Mouse (Mus musculus) embryo, embryonic 11 days (tissue): Measurements from ENCODE around the gene Nr3c2.

Experiments used
- DNase-seq: peaks from one replicate; pipeline ENCODE4 v3.0.0-alpha.2; 2015

Gene Nr3c2

GRCm38 (mm10) chr8:77261215-77261614 is 362.0 kb downstream of the Nr3c2 start:
- DNase-seq: no peak

GRCm38 (mm10) chr8:77262216-77263009 is 363.2 kb downstream of the Nr3c2 start:
- DNase-seq: no peak

DNA sequence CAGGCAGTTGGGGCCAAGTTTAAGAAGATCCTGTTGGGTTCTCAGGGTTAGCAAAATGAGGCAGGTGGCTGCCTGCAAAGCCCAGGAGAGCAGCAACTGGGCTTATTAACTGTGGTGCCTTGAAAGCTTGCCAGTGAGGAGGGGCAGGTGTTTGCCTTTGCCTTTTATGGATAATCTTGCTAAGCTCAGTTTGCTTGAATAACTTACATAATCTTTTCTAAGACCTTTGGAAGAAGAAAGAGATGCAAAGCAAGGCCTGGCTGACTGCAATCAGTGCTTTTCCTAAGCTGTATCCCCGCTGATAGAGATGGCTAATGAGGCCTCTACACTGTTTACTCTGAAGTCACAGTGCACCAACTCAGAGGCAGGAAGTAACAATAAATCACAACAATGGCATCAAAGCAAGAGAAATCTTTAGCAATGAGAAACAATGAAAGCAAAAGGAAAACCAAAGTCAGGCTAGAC is 368.7 kb downstream of the Nr3c2 start:
- DNase-seq: no peak

DNA sequence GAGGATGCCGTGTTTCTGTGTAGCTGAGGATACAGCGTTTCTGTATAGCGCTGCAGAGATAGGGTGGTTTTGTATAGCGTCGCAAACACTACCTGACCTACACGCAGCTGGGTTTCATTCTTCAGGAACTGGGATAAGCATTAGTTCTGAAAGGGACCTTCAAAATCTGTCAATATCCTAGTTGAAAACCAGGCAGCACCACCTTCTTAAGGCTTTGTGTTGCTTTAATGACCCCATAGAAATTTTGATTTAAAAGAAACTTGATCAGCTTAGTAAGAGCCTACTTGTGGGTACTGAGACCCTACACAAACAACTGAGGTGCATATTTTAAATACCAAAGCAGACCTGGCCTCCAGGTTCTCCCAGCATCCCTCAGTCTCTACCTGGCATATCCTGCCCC is 372.9 kb downstream of the Nr3c2 start:
- no peak for DNase-seq

DNA sequence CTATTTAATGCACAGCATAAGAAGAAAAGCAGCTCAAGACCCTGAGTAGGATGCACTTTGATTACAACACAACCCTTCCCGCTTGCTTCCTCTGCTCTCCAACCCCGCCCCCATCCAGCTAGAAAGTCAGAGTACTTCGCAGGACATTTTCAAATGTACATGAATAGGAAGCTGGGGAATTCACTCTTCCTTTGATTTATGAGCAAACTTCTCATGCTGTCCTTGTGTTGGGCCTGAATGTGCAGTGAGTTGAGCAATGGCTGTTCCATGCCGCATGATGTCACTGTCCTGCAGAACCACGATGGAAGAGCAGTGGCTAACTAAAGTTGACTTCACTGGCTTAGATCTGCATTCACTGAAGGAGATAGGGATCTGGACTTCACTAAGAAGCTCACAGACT is 376.3 kb downstream of the Nr3c2 start:
- DNase-seq: no peak

- DNase-seq: no peak
Observed at GRCm38 (mm10) chr8:77276827-77277226, 377.6 kb downstream of the Nr3c2 start.

DNA sequence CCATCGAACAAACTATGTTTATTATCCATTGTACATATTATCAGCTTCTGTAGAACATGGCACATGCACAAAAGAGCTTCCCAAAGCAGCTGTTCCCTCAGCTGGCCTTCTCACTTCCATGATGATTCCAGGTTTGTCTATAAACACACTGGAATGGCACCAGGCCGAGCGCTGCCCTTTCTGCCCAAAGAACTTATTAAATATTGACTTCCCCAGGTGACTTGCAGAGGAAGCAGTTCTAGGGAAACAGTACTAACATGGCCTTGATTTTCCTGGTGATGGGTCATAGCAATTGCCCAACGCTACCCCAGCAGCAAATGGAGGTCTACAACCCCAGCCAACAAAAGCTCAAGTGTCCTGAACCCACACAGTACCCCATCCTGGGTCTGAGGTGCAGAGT is 379.0 kb downstream of the Nr3c2 start:
- DNase-seq: no peak

- DNase-seq: no peak
Observed at GRCm38 (mm10) chr8:77279977-77280376, 380.7 kb downstream of the Nr3c2 start.

GRCm38 (mm10) chr8:77282605-77283236 is 383.5 kb downstream of the Nr3c2 start:
- no peak for DNase-seq

GRCm38 (mm10) chr8:77284473-77284872 is 385.2 kb downstream of the Nr3c2 start:
- no peak for DNase-seq

DNA sequence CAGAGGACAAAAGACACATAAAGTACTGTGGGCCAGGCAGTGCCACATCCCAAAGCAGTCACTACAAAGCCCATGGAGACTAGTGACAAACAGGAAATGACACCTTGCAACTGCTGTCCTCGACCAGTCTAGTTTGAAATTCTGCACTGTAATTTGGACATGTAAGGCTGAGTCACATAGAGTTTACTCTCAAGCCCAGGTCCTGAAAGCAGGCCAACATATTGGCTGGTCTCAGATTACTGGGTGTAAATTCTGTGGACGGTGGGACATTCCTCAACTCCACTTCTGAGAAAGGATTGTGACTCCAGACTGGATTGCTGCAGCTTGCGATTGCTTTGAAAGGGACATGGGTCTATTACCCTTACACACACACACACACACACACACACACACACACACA is 388.8 kb downstream of the Nr3c2 start:
- no peak for DNase-seq

DNA sequence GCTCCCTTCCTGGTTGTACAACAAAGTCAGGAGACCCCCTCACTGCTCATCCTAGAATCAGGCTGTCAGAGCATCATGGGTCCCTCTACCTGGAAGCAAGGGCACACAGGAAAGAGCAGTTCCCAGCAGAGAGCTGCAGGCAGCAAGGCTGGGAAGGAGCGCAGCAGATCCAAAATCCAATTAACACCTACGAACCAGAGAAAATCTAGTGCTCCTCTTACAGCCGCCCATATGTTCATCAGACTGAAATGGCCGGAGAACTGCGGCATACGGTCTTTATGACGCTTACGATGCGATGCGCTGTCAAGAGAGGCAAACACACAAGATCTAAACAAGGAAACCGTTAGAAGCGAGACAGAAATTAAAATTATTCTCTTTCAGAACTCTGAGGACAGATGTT is 389.2 kb downstream of the Nr3c2 start:
- DNase-seq: no peak

DNA sequence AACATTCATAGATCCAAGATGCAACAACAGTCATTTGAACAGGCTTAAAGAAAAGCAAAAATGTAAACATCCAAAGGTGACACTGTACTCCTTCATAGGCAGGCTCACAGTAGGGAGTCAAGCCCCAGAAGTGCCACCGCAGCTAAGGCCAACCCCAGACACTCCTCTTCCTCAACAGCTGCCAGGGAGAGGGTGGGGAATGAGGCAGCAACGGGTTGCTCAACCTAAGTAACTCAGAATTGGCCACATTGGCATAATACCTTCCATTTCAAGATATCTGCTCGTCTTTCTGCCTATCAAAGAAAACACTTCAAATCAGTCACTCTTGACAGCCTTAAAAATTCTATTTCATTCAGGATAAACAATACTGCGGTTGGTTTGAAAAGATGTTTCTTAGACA is 392.9 kb downstream of the Nr3c2 start:
- DNase-seq: no peak

DNA sequence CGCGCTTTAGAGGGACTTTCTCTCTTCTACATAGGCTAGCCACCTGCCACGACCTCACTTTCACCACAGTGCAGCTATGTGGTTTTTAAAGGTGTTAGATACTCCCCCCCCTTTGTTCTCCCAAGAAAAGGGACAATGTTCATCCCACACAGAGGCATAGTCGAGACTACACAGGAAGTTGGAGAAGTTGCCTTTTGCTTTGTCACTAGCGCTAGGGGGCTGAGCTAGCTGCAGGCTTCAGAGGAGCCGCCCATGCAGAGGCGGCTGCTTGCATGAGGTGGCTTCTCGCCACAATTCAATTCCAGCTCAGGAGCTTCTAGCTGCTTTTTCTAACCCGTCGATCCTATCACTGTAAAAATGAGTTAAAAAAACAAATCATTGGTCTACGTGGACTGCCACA is 393.4 kb downstream of the Nr3c2 start:
- DNase-seq: no peak

GRCm38 (mm10) chr8:77294599-77294998 is 395.4 kb downstream of the Nr3c2 start:
- no peak for DNase-seq
